Mouse (Mus musculus) midbrain, embryonic 14.5 days (tissue): ENCODE measurements around the gene Aqp2. TPM values are rescaled to one million over a fixed set of nuclear protein-coding genes. Genes with fewer than 3 reads are reported as not detected.

Source experiments
- ATAC-seq: fragments of 200-750 bp; cut with Nextera tagmentation; 2 replicates; pipeline ENCODE4 v1.8.0; 2017; ENCODE audit warnings: moderate number of reproducible peaks, moderate library complexity; ENCODE audit not compliant: low FRiP score, low TSS enrichment
- DNase-seq: peaks from one replicate; pipeline ENCODE4 v3.0.0-alpha.2; 2015
- H3K27ac ChIP-seq: fragments of 300-500 bp; sonication (generic); replicated peaks from 2 replicates; pipeline ENCODE4 v1.5.1; 2014; ENCODE audit warnings: mild to moderate bottlenecking, low read depth, low read length, moderate library complexity
- H3K27me3 ChIP-seq: fragments of 300-500 bp; sonication (generic); 2 replicates; pipeline ENCODE4 v1.6.1; 2014; ENCODE audit warnings: low read length, control low read depth, mixed read lengths; ENCODE audit not compliant: control insufficient read depth, insufficient read depth
- H3K36me3 ChIP-seq: fragments of 300-500 bp; sonication (generic); 2 replicates; pipeline ENCODE4 v1.6.1; 2014; ENCODE audit warnings: low read length, control low read depth; ENCODE audit not compliant: control insufficient read depth, insufficient read depth
- H3K4me1 ChIP-seq: fragments of 300-500 bp; sonication (generic); 2 replicates; pipeline ENCODE4 v1.6.1; 2014; ENCODE audit warnings: mild to moderate bottlenecking, antibody characterized with exemption, low read length, control low read depth; ENCODE audit not compliant: control insufficient read depth, insufficient read depth
- H3K4me2 ChIP-seq: fragments of 300-500 bp; sonication (generic); 2 replicates; pipeline ENCODE4 v1.6.1; 2014; ENCODE audit warnings: mild to moderate bottlenecking, low read length, moderate library complexity
- H3K4me3 ChIP-seq: fragments of 300-500 bp; sonication (generic); replicated peaks from 2 replicates; pipeline ENCODE4 v1.5.1; 2014; ENCODE audit warnings: low read depth, low read length
- H3K9ac ChIP-seq: fragments of 300-500 bp; sonication (generic); replicated peaks from 2 replicates; pipeline ENCODE4 v1.6.1; 2014; ENCODE audit warnings: mild to moderate bottlenecking, low read length, moderate library complexity
- H3K9me3 ChIP-seq: fragments of 300-500 bp; sonication (generic); 2 replicates; pipeline ENCODE4 v1.6.1; 2016; ENCODE audit warnings: low read length, control low read depth, mixed read lengths; ENCODE audit not compliant: control insufficient read depth
- WGBS: fragments of 180-500 bp; shearing (Covaris S2); extraction: QIAGEN DNeasy Blood & Tissue Kit; methylation state at CpG from one replicate; pipeline ENCODE4 v1.1.7; 2014; 5-methylcytosine and 5-hydroxymethylcytosine counted together
- polyA plus RNA-seq: library from polyadenylated mRNA; unstranded; fragments of >200 nt; fragmentation: Nextera tagmentation; extraction: Ambion mirVana; gene quantifications from 2 replicates; pipeline ENCODE4 v1.2.1, GENCODE M21; 2014

Aqp2 gene
- polyA plus RNA-seq, 1 experiment from 2014 or later = not detected

DNA sequence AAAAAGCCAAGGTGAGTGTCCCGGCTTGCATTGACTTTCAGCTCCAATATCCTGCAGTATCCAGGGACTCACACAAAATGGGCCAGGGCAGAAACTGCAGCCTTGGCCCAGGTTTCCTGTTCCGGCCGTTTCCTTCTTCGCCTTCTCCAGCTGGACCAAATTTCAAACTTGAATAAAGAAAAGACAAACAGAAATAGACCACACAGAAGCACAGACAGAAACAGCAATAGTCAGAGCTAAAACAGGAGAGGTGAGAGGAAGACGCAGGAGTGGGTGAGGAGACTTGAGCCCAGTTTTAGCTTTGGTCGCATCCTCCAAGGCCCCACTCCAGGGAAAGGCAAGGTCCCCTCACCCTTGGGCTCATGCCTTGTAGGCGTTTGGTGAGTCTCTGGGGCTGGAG is 24.4 kb downstream of the Aqp2 start:
- no peak overlapping the region for H3K9ac ChIP-seq
- no peaks in the 10 kb centered on the region for H3K9me3 ChIP-seq
- no peak for ATAC-seq
- no peak for DNase-seq
- H3K36me3 ChIP-seq = no peaks in the 10 kb centered on the region
- H3K4me2 ChIP-seq = no peak overlapping the region
- peaks cover 49% of the 10 kb centered on the region for H3K4me1 ChIP-seq
- no peaks in the 10 kb centered on the region for H3K27me3 ChIP-seq
- H3K27ac ChIP-seq = no peak overlapping the region
- 89% methylated on average over 7 of the region's 7 CpGs for WGBS
- no peak overlapping the region for H3K4me3 ChIP-seq

- no peak for ATAC-seq
- no peak overlapping the region for H3K9ac ChIP-seq
Measured at GRCm38 (mm10) chr15:99605595-99605994, 26.7 kb downstream of the Aqp2 start.

DNA sequence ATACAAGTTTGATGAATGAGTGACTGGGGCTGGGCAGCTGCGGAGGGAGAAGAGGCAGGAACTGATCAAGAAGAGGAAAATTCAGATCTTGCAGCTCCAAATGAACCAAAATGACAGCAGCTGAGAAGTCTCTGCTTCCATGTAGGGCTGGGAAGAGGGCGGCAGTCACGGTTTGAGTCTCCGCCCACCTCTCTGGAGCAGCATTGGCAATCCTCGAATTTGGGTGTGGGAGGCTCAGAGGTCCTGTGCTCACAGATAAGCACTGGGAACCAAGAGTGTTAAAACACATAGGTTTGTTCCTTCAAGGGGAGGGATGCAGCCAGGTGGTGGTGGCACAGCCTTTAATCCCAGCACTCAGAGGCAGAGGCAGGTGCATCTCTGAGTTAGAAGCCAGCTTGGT is 27.7 kb downstream of the Aqp2 start:
- Histone ChIP-seq H3K4me3 (no peak overlapping the region), H3K4me2 (no peak overlapping the region), H3K27me3 (no peaks in the 10 kb centered on the region), H3K9ac (no peak overlapping the region), H3K4me1 (peaks cover 30% of the 10 kb centered on the region), H3K27ac (no peak overlapping the region), H3K36me3 (no peaks in the 10 kb centered on the region), H3K9me3 (no peaks in the 10 kb centered on the region)
- 26% methylated on average over 5 of the region's 5 CpGs for WGBS
- DNase-seq (no peak), ATAC-seq (no peak)

More at GRCm38 (mm10) chr15:99605595-99605994, 26.7 kb downstream of the Aqp2 start:
- no peaks in the 10 kb centered on the region for H3K36me3 ChIP-seq
- H3K27ac ChIP-seq = no peak overlapping the region
- WGBS = 32% methylated on average over 3 of the region's 3 CpGs
- no peak overlapping the region for H3K4me2 ChIP-seq
- H3K27me3 ChIP-seq = no peaks in the 10 kb centered on the region
- DNase-seq = no peak
- peaks cover 35% of the 10 kb centered on the region for H3K4me1 ChIP-seq
- no peak overlapping the region for H3K4me3 ChIP-seq
- no peaks in the 10 kb centered on the region for H3K9me3 ChIP-seq

DNA sequence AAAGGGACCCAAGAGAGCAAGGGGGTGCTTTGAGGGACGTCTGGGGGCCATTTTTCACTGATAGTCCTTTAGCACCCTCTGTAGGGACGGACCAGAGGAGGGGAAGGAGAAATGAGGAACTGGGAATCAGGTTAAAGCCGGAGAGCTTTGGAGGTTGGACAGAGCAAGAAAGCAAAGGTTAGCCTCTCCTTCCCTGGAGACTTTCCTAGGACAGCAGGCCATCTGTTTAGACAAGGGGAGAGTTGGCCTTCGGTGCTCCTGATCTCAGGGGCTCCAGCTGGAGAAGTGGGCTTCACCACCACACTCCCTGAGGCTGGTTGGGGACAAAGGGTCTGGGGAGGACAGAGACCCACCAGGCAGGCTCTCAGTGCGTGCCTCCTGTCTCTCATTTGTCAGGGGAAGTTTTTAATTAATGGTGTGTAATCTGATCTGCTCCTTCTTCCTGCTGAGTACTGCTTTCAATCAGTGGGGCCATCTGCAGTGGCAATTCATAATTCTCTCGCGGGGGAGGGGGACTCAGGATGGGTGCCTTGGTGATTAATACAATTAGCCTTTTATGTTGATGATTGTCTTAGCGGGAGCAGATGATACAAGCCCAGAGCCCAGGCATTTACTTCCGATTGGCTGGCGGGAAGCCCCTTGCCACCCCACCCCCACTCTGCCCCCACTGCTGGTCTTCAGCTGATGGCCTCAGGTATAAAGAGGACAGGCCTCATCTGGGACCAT is 28.7 kb downstream of the Aqp2 start:
- no peaks in the 10 kb centered on the region for H3K27me3 ChIP-seq
- H3K9me3 ChIP-seq = no peaks in the 10 kb centered on the region
- 17% methylated on average over 10 of the region's 10 CpGs for WGBS
- ATAC-seq (no peak), DNase-seq (peak; percentile 60)
- H3K27ac ChIP-seq = no peak overlapping the region
- H3K36me3 ChIP-seq = no peaks in the 10 kb centered on the region
- H3K4me2 ChIP-seq = no peak overlapping the region
- no peak overlapping the region for H3K9ac ChIP-seq
- no peak overlapping the region for H3K4me3 ChIP-seq
- peaks cover 27% of the 10 kb centered on the region for H3K4me1 ChIP-seq

DNA sequence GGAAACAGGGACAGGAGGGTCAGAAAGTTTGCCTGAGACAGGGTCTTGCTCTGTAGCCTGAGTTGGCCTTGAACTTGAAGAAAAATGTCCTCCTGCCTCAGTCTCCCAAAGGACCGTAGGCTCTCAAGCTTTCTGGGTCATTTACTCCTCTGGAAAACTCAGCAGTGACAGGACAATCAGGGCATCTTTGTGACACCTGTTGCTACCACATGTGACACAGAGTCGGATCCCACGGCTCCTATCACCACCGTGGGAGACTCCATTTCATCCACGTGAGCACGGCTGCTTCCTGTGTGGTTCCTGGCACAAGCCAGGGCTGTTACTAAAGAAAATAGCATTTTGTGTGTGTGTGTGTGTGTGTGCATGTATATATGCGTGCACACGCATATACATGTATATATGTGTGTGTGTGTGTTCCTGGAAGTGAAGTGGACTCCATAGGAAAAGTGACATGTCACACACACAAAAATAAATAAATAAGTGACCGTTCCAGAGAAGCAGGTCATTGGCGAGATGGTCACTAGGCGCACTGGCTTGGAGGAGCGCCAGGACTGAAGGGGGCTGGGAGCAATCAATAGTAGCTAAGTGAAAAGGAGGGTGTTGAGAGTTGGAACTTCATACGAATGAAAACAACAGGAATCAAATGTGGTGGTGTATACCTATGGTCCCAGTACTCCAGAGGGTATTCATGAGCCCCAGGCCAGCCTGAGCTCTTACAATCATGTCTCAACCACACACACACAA is 29.7 kb downstream of the Aqp2 start:
- WGBS = 87% methylated on average over 13 of the region's 13 CpGs
- H3K4me1 ChIP-seq = peaks cover 27% of the 10 kb centered on the region
- H3K9ac ChIP-seq = no peak overlapping the region
- no peak overlapping the region for H3K4me3 ChIP-seq
- no peaks in the 10 kb centered on the region for H3K27me3 ChIP-seq
- no peak overlapping the region for H3K27ac ChIP-seq
- no peak overlapping the region for H3K4me2 ChIP-seq
- no peaks in the 10 kb centered on the region for H3K9me3 ChIP-seq
- DNase-seq (no peak), ATAC-seq (no peak)
- H3K36me3 ChIP-seq = no peaks in the 10 kb centered on the region

- no peak for DNase-seq
- no peaks in the 10 kb centered on the region for H3K36me3 ChIP-seq
- no peak overlapping the region for H3K4me2 ChIP-seq
- no peaks in the 10 kb centered on the region for H3K27me3 ChIP-seq
- WGBS = 71% methylated on average over 7 of the region's 7 CpGs
- H3K27ac ChIP-seq = no peak overlapping the region; the same call in 1 of the 2 replicates
- 0 out of 2 replicates have a peak overlapping the region, but pooled peaks have one; percentile 9 for H3K9ac ChIP-seq
- no peaks in the 10 kb centered on the region for H3K9me3 ChIP-seq
- peaks cover 32% of the 10 kb centered on the region for H3K4me1 ChIP-seq
- ATAC-seq = no peak
- no peak overlapping the region for H3K4me3 ChIP-seq
Measured at GRCm38 (mm10) chr15:99611563-99611962, 32.7 kb downstream of the Aqp2 start.

DNA sequence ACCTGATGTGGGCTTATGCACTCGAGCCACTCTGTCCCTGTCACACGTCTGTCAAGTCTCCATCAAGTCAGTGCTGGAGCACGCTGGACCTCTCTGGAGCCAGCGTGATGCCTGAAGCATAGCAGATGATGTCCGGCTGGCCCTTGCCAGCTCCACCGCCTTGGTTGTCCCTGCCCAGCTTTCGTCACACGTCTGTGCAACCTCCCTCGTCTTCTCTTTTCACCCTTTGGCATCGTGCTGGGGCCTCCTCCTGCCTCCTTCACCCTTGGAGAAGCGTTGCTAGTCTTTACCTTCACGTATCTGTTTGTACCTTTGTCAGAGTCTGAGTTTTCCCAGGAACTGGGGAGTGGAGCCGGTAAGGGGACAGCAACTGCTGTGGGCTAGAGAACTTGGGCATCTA is 35.4 kb downstream of the Aqp2 start:
- ATAC-seq (no peak), DNase-seq (no peak)
- no peaks in the 10 kb centered on the region for H3K27me3 ChIP-seq
- H3K4me3 ChIP-seq = no peak overlapping the region
- peaks cover 21% of the 10 kb centered on the region for H3K4me1 ChIP-seq
- peak overlapping the region; percentile 29; the same call in 1 of the 2 replicates for H3K4me2 ChIP-seq
- H3K9me3 ChIP-seq = no peaks in the 10 kb centered on the region
- H3K9ac ChIP-seq = peak overlapping the region; percentile 23; the same call in 1 of the 2 replicates
- whole genome bisulfite sequencing = 68% methylated on average over 13 of the region's 13 CpGs
- H3K27ac ChIP-seq = peak overlapping the region; percentile 71
- H3K36me3 ChIP-seq = no peaks in the 10 kb centered on the region

GRCm38 (mm10) chr15:99614753-99615152 is 35.9 kb downstream of the Aqp2 start:
- Histone ChIP-seq H3K4me2 (peak overlapping the region; percentile 29; the same call in 1 of the 2 replicates), H3K9ac (peak overlapping the region; percentile 23; the same call in 1 of the 2 replicates), H3K36me3 (0 out of 2 replicates have a peak, but pooled peaks cover 2% of the 10 kb centered on the region), H3K9me3 (no peaks in the 10 kb centered on the region), H3K4me1 (peaks cover 21% of the 10 kb centered on the region), H3K27me3 (no peaks in the 10 kb centered on the region), H3K4me3 (no peak overlapping the region), H3K27ac (peak overlapping the region; percentile 71)
- WGBS = 5% methylated on average over 12 of the region's 12 CpGs
- ATAC-seq (no peak), DNase-seq (peak; percentile 74)
